Mouse (Mus musculus): ENCODE measurements around the gene Slc41a1. TPM values are rescaled to one million over a fixed set of nuclear protein-coding genes. Genes with fewer than 3 reads are reported as not detected.
"Not testable (repeated sequence)": the region's sequence is repeated elsewhere in the genome, so short reads cannot be mapped to it uniquely, and the experiment has no call there.

The Slc41a1 gene
- polyA plus RNA-seq, 1 experiment from 2014 or later = 12.1 TPM

DNA sequence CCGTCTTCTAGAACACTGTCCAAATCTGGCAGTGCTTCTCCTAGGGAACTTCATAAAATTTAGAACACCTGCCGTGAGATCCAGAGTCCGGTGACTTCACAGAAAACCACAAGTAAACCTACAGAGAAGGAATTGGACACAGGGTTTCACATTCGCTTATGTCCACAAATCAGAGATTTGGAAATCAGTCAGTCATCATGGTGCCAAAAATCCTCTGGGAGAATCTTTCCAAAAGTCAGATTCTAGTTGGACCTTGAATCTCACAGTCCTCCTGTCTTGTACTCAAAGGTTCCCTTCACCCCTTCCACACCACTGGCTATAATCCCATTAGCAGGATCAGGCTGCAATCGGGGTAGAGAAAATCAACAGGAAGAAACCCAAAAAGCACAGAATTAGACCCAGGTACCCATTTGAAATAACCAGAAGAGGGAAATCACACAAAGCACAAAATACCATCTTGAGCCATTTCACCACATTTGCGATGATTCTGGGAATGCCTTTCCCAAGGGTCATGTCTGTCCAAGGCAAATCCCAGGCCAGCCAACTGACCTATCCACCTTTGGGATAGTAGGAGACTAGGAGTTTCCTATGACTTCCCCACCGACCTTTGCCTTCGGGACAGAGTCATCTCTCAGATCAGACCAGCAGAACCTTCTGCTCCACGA is 14.5 kb upstream of the Slc41a1 start:
- ATAC-seq = no peak
- Histone ChIP-seq H3K4me3 (ENCODE audit: low read depth, low read length) (no peak overlapping the region), H3K4me1 (ENCODE audit: insufficient read depth, low read depth, low read length) (0 out of 2 replicates have a peak, but pooled peaks cover 4% of the 10 kb centered on the region), H3K36me3 (ENCODE audit: insufficient read depth, low read length) (no peaks in the 10 kb centered on the region), H3K9me3 (ENCODE audit: low read length) (no peaks in the 10 kb centered on the region), H3K9ac (replicated peaks; ENCODE audit: low read depth) (no peak overlapping the region), H3K4me2 (replicated peaks; ENCODE audit: low read depth, low read length) (no peak overlapping the region), H3K27ac (ENCODE audit: low read length) (no peak overlapping the region), H3K27me3 (replicated peaks; ENCODE audit: insufficient read depth, low read length) (no peaks in the 10 kb centered on the region)
- no peak for DNase-seq (ENCODE audit: low spot score)
- WGBS = 87% methylated on average over 9 of the region's 9 CpGs
- TF ChIP-seq CTCF (IDR thresholded peaks at IDR 0.05) = no peak

DNA sequence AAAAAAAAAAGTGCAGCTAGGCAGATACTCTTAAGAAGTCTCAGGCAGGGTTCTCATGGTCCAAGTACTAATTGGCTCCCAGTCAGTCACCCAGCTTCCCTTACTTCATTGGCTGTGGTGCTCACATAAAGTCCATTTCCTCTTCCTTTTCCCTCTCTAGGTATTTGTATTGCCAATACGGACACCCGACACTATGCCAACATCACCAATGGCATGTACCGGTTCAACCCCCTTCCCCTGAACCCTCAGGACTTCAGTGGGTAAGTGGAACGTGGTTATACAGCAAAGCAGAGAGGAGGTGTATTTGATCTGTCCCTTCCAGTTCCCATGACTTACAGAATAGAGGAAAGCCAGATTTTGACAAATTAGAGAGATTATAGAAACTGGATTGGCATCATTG is 13.6 kb upstream of the Slc41a1 start:
- no peak overlapping the region for H3K27ac ChIP-seq (ENCODE audit: low read length)
- 0 out of 2 replicates have a peak, but pooled peaks cover 4% of the 10 kb centered on the region for H3K4me1 ChIP-seq (ENCODE audit: insufficient read depth, low read depth, low read length)
- DNase-seq (ENCODE audit: low spot score) = no peak
- no peak for ATAC-seq
- H3K36me3 ChIP-seq (ENCODE audit: insufficient read depth, low read length) = no peaks in the 10 kb centered on the region
- H3K9me3 ChIP-seq (ENCODE audit: low read length) = no peaks in the 10 kb centered on the region
- H3K9ac ChIP-seq (replicated peaks; ENCODE audit: low read depth) = no peak overlapping the region
- TF ChIP-seq CTCF (IDR thresholded peaks at IDR 0.05) (no peak), EP300 (IDR thresholded peaks at IDR 0.05) (no peak)
- no peak overlapping the region for H3K4me3 ChIP-seq (ENCODE audit: low read depth, low read length)
- no peaks in the 10 kb centered on the region for H3K27me3 ChIP-seq (replicated peaks; ENCODE audit: insufficient read depth, low read length)
- H3K4me2 ChIP-seq (replicated peaks; ENCODE audit: low read depth, low read length) = no peak overlapping the region
- 73% methylated on average over 4 of the region's 4 CpGs for WGBS

DNA sequence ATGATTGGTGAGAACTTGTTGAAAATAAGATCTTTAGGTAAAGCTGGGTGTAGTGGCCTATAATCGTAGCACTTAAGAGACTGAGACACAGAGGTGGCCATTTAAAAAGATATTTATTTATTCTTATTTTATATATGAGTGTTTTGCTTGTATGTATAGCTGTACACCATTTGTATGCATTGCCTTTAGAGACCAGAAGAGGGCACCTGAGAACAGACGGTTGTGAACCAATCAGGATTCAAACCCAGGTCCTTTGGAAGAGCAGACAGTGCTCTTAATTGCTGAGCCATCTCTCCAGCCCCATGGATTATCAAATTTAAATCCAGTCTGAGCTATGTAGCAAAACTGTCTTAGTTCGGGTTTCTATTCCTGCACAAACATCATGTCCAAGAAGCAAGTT is 13.1 kb upstream of the Slc41a1 start:
- TF ChIP-seq CTCF (IDR thresholded peaks at IDR 0.05) (no peak), EP300 (IDR thresholded peaks at IDR 0.05) (no peak)
- no peak for DNase-seq (ENCODE audit: low spot score)
- no peak for ATAC-seq

DNA sequence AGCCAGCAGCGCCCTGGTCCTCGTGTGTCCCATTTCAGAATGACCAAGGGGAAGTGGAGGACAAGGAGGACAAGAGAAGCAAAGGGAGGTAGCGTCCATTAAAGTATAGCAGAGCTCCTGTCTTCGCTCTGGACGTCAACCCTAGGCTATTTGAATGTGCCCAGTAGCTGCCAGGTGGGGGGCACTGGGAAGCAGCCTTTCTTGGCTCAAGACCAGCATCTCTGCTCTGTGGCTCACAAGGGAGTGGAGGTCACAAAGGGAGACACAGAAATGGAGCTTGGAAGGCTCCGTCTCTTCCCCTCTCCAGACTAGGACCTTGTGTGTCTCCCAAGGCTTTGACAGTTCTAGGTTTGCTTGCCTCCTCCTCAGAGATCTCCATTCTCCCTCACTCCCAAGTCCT is 10.4 kb upstream of the Slc41a1 start:
- no peak for TF ChIP-seq CTCF (IDR thresholded peaks at IDR 0.05)
- TF ChIP-seq EP300 (IDR thresholded peaks at IDR 0.05) = no peak
- DNase-seq (ENCODE audit: low spot score) (no peak), ATAC-seq (no peak)
- 73% methylated on average over 6 of the region's 6 CpGs for whole genome bisulfite sequencing
- Histone ChIP-seq H3K4me1 (ENCODE audit: insufficient read depth, low read depth, low read length) (0 out of 2 replicates have a peak, but pooled peaks cover 4% of the 10 kb centered on the region), H3K4me3 (ENCODE audit: low read depth, low read length) (no peak overlapping the region), H3K9me3 (ENCODE audit: low read length) (0 out of 2 replicates have a peak, but pooled peaks cover 4% of the 10 kb centered on the region), H3K27me3 (replicated peaks; ENCODE audit: insufficient read depth, low read length) (no peaks in the 10 kb centered on the region), H3K9ac (replicated peaks; ENCODE audit: low read depth) (no peak overlapping the region), H3K4me2 (replicated peaks; ENCODE audit: low read depth, low read length) (no peak overlapping the region), H3K27ac (ENCODE audit: low read length) (no peak overlapping the region), H3K36me3 (ENCODE audit: insufficient read depth, low read length) (no peaks in the 10 kb centered on the region)

More for the DNA sequence above, 13.1 kb upstream of the Slc41a1 start:
- Histone ChIP-seq H3K9ac (replicated peaks; ENCODE audit: low read depth) (no peak overlapping the region), H3K27ac (ENCODE audit: low read length) (no peak overlapping the region), H3K9me3 (ENCODE audit: low read length) (0 out of 2 replicates have a peak, but pooled peaks cover under 1% of the 10 kb centered on the region), H3K4me3 (ENCODE audit: low read depth, low read length) (no peak overlapping the region), H3K27me3 (replicated peaks; ENCODE audit: insufficient read depth, low read length) (no peaks in the 10 kb centered on the region), H3K4me1 (ENCODE audit: insufficient read depth, low read depth, low read length) (0 out of 2 replicates have a peak, but pooled peaks cover 4% of the 10 kb centered on the region), H3K36me3 (ENCODE audit: insufficient read depth, low read length) (no peaks in the 10 kb centered on the region), H3K4me2 (replicated peaks; ENCODE audit: low read depth, low read length) (no peak overlapping the region)
- WGBS = 89% methylated on average over 3 of the region's 3 CpGs

DNA sequence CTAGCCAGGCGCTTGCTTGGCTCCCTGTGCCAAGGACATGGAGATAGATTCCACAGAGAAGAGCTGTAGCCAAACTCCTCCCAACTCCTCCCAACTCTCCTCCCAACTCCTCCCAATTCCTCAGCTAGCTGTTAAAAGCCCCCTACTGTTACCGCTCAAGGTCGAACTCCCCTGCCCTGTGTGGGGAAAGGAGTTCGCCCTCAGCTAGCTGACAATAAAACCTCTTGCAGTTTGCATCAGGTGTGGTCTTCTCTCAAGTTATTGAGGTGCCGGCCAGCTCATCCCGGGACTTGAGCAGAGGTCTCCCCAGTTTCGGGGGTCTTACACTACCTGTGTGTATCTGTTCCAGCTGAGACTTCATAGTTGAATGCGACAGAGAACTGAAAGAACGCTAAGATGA is 6.9 kb upstream of the Slc41a1 start:
- H3K4me3 ChIP-seq (ENCODE audit: low read depth, low read length); ATAC-seq; H3K4me1 ChIP-seq (ENCODE audit: insufficient read depth, low read depth, low read length); DNase-seq (ENCODE audit: low spot score); H3K27me3 ChIP-seq (replicated peaks; ENCODE audit: insufficient read depth, low read length); H3K9me3 ChIP-seq (ENCODE audit: low read length); H3K9ac ChIP-seq (replicated peaks; ENCODE audit: low read depth); H3K36me3 ChIP-seq (ENCODE audit: insufficient read depth, low read length); H3K4me2 ChIP-seq (replicated peaks; ENCODE audit: low read depth, low read length); H3K27ac ChIP-seq (ENCODE audit: low read length): not testable (repeated sequence)
- 74% methylated on average over 8 of the region's 9 CpGs for WGBS

DNA sequence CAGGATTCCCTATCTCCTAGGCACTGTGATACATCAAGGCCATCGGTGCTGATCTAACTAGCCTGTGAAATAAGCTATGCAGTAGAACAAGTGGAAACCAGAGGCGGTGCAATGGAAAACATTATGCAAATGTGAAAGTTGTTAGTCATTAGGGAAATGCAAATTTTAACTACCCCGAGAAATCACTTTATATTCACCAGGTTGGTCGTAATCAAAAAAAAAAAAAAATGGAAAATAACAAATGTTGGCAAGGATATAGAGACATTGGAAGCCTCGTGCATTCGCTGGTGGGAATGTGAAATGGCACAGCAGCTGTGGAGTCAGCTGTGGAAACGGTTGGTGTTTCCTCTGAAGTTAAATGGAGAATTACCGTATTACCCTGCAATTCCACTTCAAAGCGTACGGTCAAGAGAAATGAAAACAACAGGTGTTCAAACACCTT is 6.4 kb upstream of the Slc41a1 start:
- Histone ChIP-seq H3K4me2 (replicated peaks; ENCODE audit: low read depth, low read length) (no peak overlapping the region), H3K36me3 (ENCODE audit: insufficient read depth, low read length) (no peaks in the 10 kb centered on the region), H3K9me3 (ENCODE audit: low read length) (0 out of 2 replicates have a peak, but pooled peaks cover 4% of the 10 kb centered on the region), H3K27me3 (replicated peaks; ENCODE audit: insufficient read depth, low read length) (no peaks in the 10 kb centered on the region), H3K9ac (replicated peaks; ENCODE audit: low read depth) (no peak overlapping the region), H3K27ac (ENCODE audit: low read length) (no peak overlapping the region), H3K4me3 (ENCODE audit: low read depth, low read length) (no peak overlapping the region), H3K4me1 (ENCODE audit: insufficient read depth, low read depth, low read length) (0 out of 2 replicates have a peak, but pooled peaks cover 4% of the 10 kb centered on the region)
- ATAC-seq (no peak), DNase-seq (ENCODE audit: low spot score) (no peak)
- WGBS = 58% methylated on average over 10 of the region's 10 CpGs
- no peak for TF ChIP-seq EP300 (IDR thresholded peaks at IDR 0.05)
- TF ChIP-seq CTCF (IDR thresholded peaks at IDR 0.05) = no peak

All from lung, postnatal 0 days (tissue).